Mouse (Mus musculus): ENCODE results near the gene BC030870. TPM values are rescaled to one million over a fixed set of nuclear protein-coding genes. Genes with fewer than 3 reads are reported as not detected.

BC030870 gene
- polyA plus RNA-seq, 1 experiment from 2014 or later, result not detected

Small RNAs within 50 kb of the gene (microRNA-seq; reads per million reads assigned to microRNA genes)
- not detected for gene Gm24333

Other genes starting within 250 kb of the BC030870 start
- 20.9 and 25.0 TPM in 2 replicates for gene Tmem192, start 182.4 kb downstream of the BC030870 start, polyA plus RNA-seq (2015; fragmentation: Nextera tagmentation; extraction: Ambion mirVana)
- 0.34 TPM in 1 of 2 replicates, not detected in the other for gene Trim75, start 141.7 kb downstream of the BC030870 start, polyA plus RNA-seq (2015; fragmentation: Nextera tagmentation; extraction: Ambion mirVana)
- gene Trim61, start 111.0 kb downstream of the BC030870 start, polyA plus RNA-seq (2015; fragmentation: Nextera tagmentation; extraction: Ambion mirVana), result not detected in 2 replicates
- gene Trim60, start 111.0 kb downstream of the BC030870 start, polyA plus RNA-seq (2015; fragmentation: Nextera tagmentation; extraction: Ambion mirVana), result not detected in 2 replicates
- gene Apela, start 92.2 kb downstream of the BC030870 start, polyA plus RNA-seq (2015; fragmentation: Nextera tagmentation; extraction: Ambion mirVana), result 0.45 and 1.1 TPM in 2 replicates
- gene Gm10663, start 54.5 kb downstream of the BC030870 start, polyA plus RNA-seq (2015; fragmentation: Nextera tagmentation; extraction: Ambion mirVana), result not detected in 2 replicates